Mouse (Mus musculus) MEL (cell line): ENCODE data around the gene Krtap28-13. TPM values are rescaled to one million over a fixed set of nuclear protein-coding genes. Genes with fewer than 3 reads are reported as not detected.

Experiments used
- DNase-seq: peaks from one replicate; pipeline ENCODE4 v3.0.0; 2011; ENCODE audit warnings: low read depth, low spot score
- H3K27ac ChIP-seq: 2 replicates; pipeline ENCODE4 v1.5.1; 2012; ENCODE audit warnings: low read depth, mild to moderate bottlenecking, control low read depth, low read length, moderate library complexity; ENCODE audit not compliant: control insufficient read depth
- H3K27me3 ChIP-seq, 2 experiments: fragments of 150-350 bp in 1 of 2; sonication (generic) in 1 of 2; 2 replicates each; pipeline ENCODE4 v1.6.1; 2012; ENCODE audit warnings: low read length in 2 of 2, mild to moderate bottlenecking in 2 of 2, improper control_type of control experiment in 1 of 2, moderate library complexity in 1 of 2; ENCODE audit not compliant: insufficient read depth in 2 of 2, control insufficient read depth in 1 of 2
- H3K36me3 ChIP-seq, 2 experiments: 2 replicates each; pipeline ENCODE4 v1.6.1; 2012 to 2014; ENCODE audit warnings: low read length in 2 of 2, improper control_type of control experiment in 1 of 2, inconsistent platforms in 1 of 2, mild to moderate bottlenecking in 1 of 2; ENCODE audit not compliant: insufficient read depth in 2 of 2, control insufficient read depth in 1 of 2
- H3K4me1 ChIP-seq, 2 experiments: fragments of 150-350 bp in 1 of 2; sonication (generic) in 1 of 2; 2 replicates each; pipeline ENCODE4 v1.6.1; 2012; ENCODE audit warnings: low read length in 2 of 2, improper control_type of control experiment in 1 of 2, mild to moderate bottlenecking in 1 of 2; ENCODE audit not compliant: insufficient read depth in 2 of 2, control insufficient read depth in 1 of 2
- H3K4me3 ChIP-seq, 2 experiments: fragments of 150-350 bp in 1 of 2; sonication (generic) in 1 of 2; 2 replicates each; pipeline ENCODE4 v1.5.1; 2012; ENCODE audit warnings: low read depth in 2 of 2, low read length in 2 of 2, mild to moderate bottlenecking in 2 of 2, moderate library complexity in 2 of 2, control low read depth in 1 of 2, improper control_type of control experiment in 1 of 2; ENCODE audit not compliant: control insufficient read depth in 1 of 2, insufficient read depth in 1 of 2
- H3K79me2 ChIP-seq: 2 replicates; pipeline ENCODE4 v1.6.1; 2012; ENCODE audit warnings: mild to moderate bottlenecking, low read length, moderate library complexity; ENCODE audit not compliant: control insufficient read depth, poor library complexity, insufficient read depth
- H3K9ac ChIP-seq: 2 replicates; pipeline ENCODE4 v1.6.1; 2012; ENCODE audit warnings: low read depth, mild to moderate bottlenecking, control low read depth, low read length, moderate library complexity; ENCODE audit not compliant: control insufficient read depth, poor library complexity, severe bottlenecking
- H3K9me3 ChIP-seq: fragments of 150-350 bp; sonication (generic); replicated peaks from 2 replicates; pipeline ENCODE4 v1.6.1; 2012; ENCODE audit warnings: mild to moderate bottlenecking, low read length, improper control_type of control experiment, moderate library complexity; ENCODE audit not compliant: insufficient read depth
- BHLHE40 ChIP-seq: IDR thresholded peaks from 2 replicates; pipeline ENCODE4 v1.6.1; 2012; ENCODE audit warnings: low read depth, mild to moderate bottlenecking, inconsistent platforms, low read length, improper control_type of control experiment, borderline replicate concordance
- CTCF ChIP-seq, 3 experiments: IDR thresholded peaks in 2 of 3; conservative IDR thresholded peaks in 1 of 3; 2 replicates each; pipeline ENCODE4 v1.5.1; 2011 to 2012; ENCODE audit warnings: low read length in 3 of 3, low read depth in 2 of 3, mild to moderate bottlenecking in 2 of 3, improper control_type of control experiment in 1 of 3, inconsistent platforms in 1 of 3, mixed read lengths in 1 of 3, moderate library complexity in 1 of 3; ENCODE audit not compliant: control insufficient read depth in 1 of 3, insufficient read depth in 1 of 3, poor library complexity in 1 of 3, severe bottlenecking in 1 of 3
- E2F4 ChIP-seq: IDR thresholded peaks from 2 replicates; pipeline ENCODE4 v1.6.1; 2011; ENCODE audit warnings: low read depth, low read length, improper control_type of control experiment, borderline replicate concordance
- ELF1 ChIP-seq: IDR thresholded peaks from 2 replicates; pipeline ENCODE4 v1.6.1; 2014; ENCODE audit warnings: low read depth, mild to moderate bottlenecking, inconsistent platforms, low read length, improper control_type of control experiment, moderate library complexity
- EP300 ChIP-seq, 2 experiments: IDR thresholded peaks; 2 replicates each; pipeline ENCODE4 v1.6.1; 2011; ENCODE audit warnings: improper control_type of control experiment in 2 of 2, low read length in 2 of 2, low read depth in 1 of 2, mild to moderate bottlenecking in 1 of 2
- HCFC1 ChIP-seq: IDR thresholded peaks from 2 replicates; pipeline ENCODE4 v1.6.1; 2012; ENCODE audit warnings: low read depth, mild to moderate bottlenecking, inconsistent platforms, low read length, improper control_type of control experiment, moderate library complexity
- JUND ChIP-seq: IDR thresholded peaks from 2 replicates; pipeline ENCODE4 v1.6.1; 2011; ENCODE audit warnings: low read depth, mild to moderate bottlenecking, improper control_type of control experiment, low read length
- MAFK ChIP-seq: IDR thresholded peaks from 2 replicates; pipeline ENCODE4 v1.6.1; 2011; ENCODE audit warnings: low read depth, mild to moderate bottlenecking, low read length, improper control_type of control experiment, borderline replicate concordance
- MAX ChIP-seq: IDR thresholded peaks from 2 replicates; pipeline ENCODE4 v1.6.1; 2011; ENCODE audit warnings: low read length, improper control_type of control experiment
- MEF2A ChIP-seq: IDR thresholded peaks from 2 replicates; pipeline ENCODE4 v1.6.1; 2014; ENCODE audit warnings: low read depth, mild to moderate bottlenecking, inconsistent platforms, low read length, improper control_type of control experiment; ENCODE audit not compliant: poor library complexity, insufficient replicate concordance, severe bottlenecking; ENCODE audit errors: extremely low read depth
- MYB ChIP-seq: IDR thresholded peaks from 2 replicates; pipeline ENCODE4 v1.6.1; 2011; ENCODE audit warnings: mild to moderate bottlenecking, low read depth, low read length, improper control_type of control experiment
- NELFE ChIP-seq: IDR thresholded peaks from 2 replicates; pipeline ENCODE4 v1.6.1; 2011; ENCODE audit warnings: low read depth, low read length, improper control_type of control experiment
- NRF1 ChIP-seq: IDR thresholded peaks from 2 replicates; pipeline ENCODE4 v1.6.1; 2014; ENCODE audit warnings: low read depth, mild to moderate bottlenecking, inconsistent platforms, low read length, improper control_type of control experiment, moderate library complexity; ENCODE audit not compliant: poor library complexity, insufficient read depth, severe bottlenecking
- POLR2A ChIP-seq, 2 experiments: IDR thresholded peaks; 2 replicates each; pipeline ENCODE4 v1.6.1; 2011 to 2012; ENCODE audit warnings: low read length in 2 of 2, mild to moderate bottlenecking in 2 of 2, control low read depth in 1 of 2, improper control_type of control experiment in 1 of 2, low read depth in 1 of 2, moderate library complexity in 1 of 2; ENCODE audit not compliant: control insufficient read depth in 1 of 2, insufficient read depth in 1 of 2, poor library complexity in 1 of 2
- POLR2AphosphoS2 ChIP-seq: IDR thresholded peaks from 2 replicates; pipeline ENCODE4 v1.6.1; 2011; ENCODE audit warnings: low read length, improper control_type of control experiment
- RAD21 ChIP-seq: IDR thresholded peaks from 2 replicates; pipeline ENCODE4 v1.6.1; 2011; ENCODE audit warnings: mild to moderate bottlenecking, low read depth, low read length, improper control_type of control experiment
- SIN3A ChIP-seq: IDR thresholded peaks from 2 replicates; pipeline ENCODE4 v1.6.1; 2012; ENCODE audit warnings: low read length, improper control_type of control experiment, inconsistent platforms
- SMC3 ChIP-seq: IDR thresholded peaks from 2 replicates; pipeline ENCODE4 v1.6.1; 2011; ENCODE audit warnings: low read depth, low read length, improper control_type of control experiment
- TAL1 ChIP-seq: IDR thresholded peaks from 2 replicates; pipeline ENCODE4 v1.6.1; 2012; ENCODE audit warnings: mild to moderate bottlenecking, inconsistent platforms, low read length, moderate library complexity, mixed read lengths
- TBP ChIP-seq: IDR thresholded peaks from 2 replicates; pipeline ENCODE4 v1.8.0; 2011; ENCODE audit warnings: low read depth, low read length, improper control_type of control experiment
- UBTF ChIP-seq: IDR thresholded peaks from 2 replicates; pipeline ENCODE4 v1.6.1; 2012; ENCODE audit warnings: low read depth, mild to moderate bottlenecking, inconsistent platforms, low read length, improper control_type of control experiment, moderate library complexity, borderline replicate concordance; ENCODE audit not compliant: insufficient read depth
- USF2 ChIP-seq, 2 experiments: IDR thresholded peaks; 2 replicates each; pipeline ENCODE4 v1.6.1; 2011 to 2012; ENCODE audit warnings: improper control_type of control experiment in 2 of 2, low read length in 2 of 2, borderline replicate concordance in 1 of 2, inconsistent platforms in 1 of 2, low read depth in 1 of 2, mild to moderate bottlenecking in 1 of 2; ENCODE audit not compliant: insufficient read depth in 1 of 2
- ZKSCAN1 ChIP-seq: IDR thresholded peaks from 2 replicates; pipeline ENCODE4 v1.6.1; 2012; ENCODE audit warnings: low read depth, mild to moderate bottlenecking, inconsistent platforms, low read length, improper control_type of control experiment, moderate library complexity
- ZMIZ1 ChIP-seq: IDR thresholded peaks from 2 replicates; pipeline ENCODE4 v1.6.1; 2012; ENCODE audit warnings: low read depth, mild to moderate bottlenecking, inconsistent platforms, low read length, improper control_type of control experiment, moderate library complexity
- ZNF384 ChIP-seq: IDR thresholded peaks from 2 replicates; pipeline ENCODE4 v1.6.1; 2012; ENCODE audit warnings: low read depth, mild to moderate bottlenecking, inconsistent platforms, low read length, improper control_type of control experiment
- polyA plus RNA-seq, 2 experiments: library from polyadenylated mRNA; stranded (reverse) in 1 of 2; unstranded in 1 of 2; fragments of >175 nt in 1 of 2; fragments of >200 nt in 1 of 2; gene quantifications; 2 replicates each; pipeline versions ENCODE4 v1.2.1 to v1.2.4; 2012; ENCODE audit warnings: low replicate concordance in 2 of 2, low read depth in 1 of 2; ENCODE audit not compliant: insufficient read length in 2 of 2, insufficient read depth in 1 of 2, missing spikeins in 1 of 2
- total RNA-seq: library from RNA; depleted of rRNA; stranded (reverse); fragments of 300-350 nt; gene quantifications from 2 replicates; pipeline ENCODE4 v1.2.3, GENCODE M21; 2012

Gene Krtap28-13
- total and polyA plus RNA-seq, 3 experiments: not detected

DNA sequence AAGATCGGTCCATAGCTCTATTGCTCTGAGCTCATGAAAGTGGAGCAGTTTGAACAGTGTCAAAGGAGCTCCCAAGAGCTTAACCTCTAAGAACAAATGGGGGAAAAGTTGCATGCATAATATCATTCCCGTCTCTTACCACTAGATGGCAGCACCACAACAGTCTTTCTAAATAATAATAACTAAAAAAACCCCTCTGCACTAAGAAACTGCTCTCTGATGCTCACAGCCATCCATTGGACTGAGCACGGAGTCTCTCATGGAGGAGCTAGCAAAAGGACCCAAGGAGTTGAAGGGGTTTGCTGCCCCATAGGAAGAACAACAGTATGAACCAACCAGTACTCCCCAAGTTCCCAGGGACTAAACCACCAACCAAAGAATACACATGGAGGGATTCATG is 4.1 kb downstream of the Krtap28-13 start:
- peak; percentile 46 for DNase-seq
- TF ChIP-seq MAFK (no peak), ELF1 (no peak), BHLHE40 (no peak), NELFE (no peak), SMC3 (peak; percentile 49), RAD21 (peak; percentile 54), HCFC1 (no peak), ZNF384 (no peak), TAL1 (no peak), ZKSCAN1 (no peak), EP300 (IDR thresholded peaks at IDR 0.05; ENCODE audit: low read depth in 1 of 2, low read length in 2 of 2) (no peak), UBTF (no peak), CTCF (IDR thresholded peaks at IDR 0.05 in 2 of 3, conservative IDR thresholded peaks at IDR 0.05 in 1 of 3; ENCODE audit: control insufficient read depth in 1 of 3, insufficient read depth in 1 of 3, low read depth in 2 of 3, low read length in 3 of 3, poor library complexity in 1 of 3, severe bottlenecking in 1 of 3) (peak in 2 of 3 experiments; percentile 42 to 60; a peak in 4 of 6 replicates), POLR2A (IDR thresholded peaks at IDR 0.05; ENCODE audit: control insufficient read depth in 1 of 2, insufficient read depth in 1 of 2, low read depth in 1 of 2, low read length in 2 of 2, poor library complexity in 1 of 2) (no peak), JUND (no peak), POLR2AphosphoS2 (no peak), MAX (no peak), TBP (no peak), E2F4 (no peak), MEF2A (no peak), NRF1 (no peak), MYB (no peak), USF2 (IDR thresholded peaks at IDR 0.05; ENCODE audit: borderline replicate concordance in 1 of 2, insufficient read depth in 1 of 2, low read depth in 1 of 2, low read length in 2 of 2) (no peak), ZMIZ1 (no peak), SIN3A (no peak)
- Histone ChIP-seq H3K4me1 (no peaks in the 10 kb centered on the region), H3K36me3 (no peaks in the 10 kb centered on the region), H3K79me2 (no peaks in the 10 kb centered on the region), H3K4me3 (no peak overlapping the region), H3K9me3 (no peaks in the 10 kb centered on the region), H3K27me3 (no peaks in the 10 kb centered on the region; a peak in 1 of 4 replicates), H3K27ac (no peak overlapping the region), H3K9ac (no peak overlapping the region)
